Mouse (Mus musculus) inflammation-experienced regulatory T-cells (primary cell): Measurements from ENCODE around the gene Srxn1. TPM values are rescaled to one million over a fixed set of nuclear protein-coding genes. Genes with fewer than 3 reads are reported as not detected.

Source experiments
- polyA plus RNA-seq, 2 experiments: library from polyadenylated mRNA; unstranded; fragments of 100-300 nt; shearing (Covaris generic); gene quantifications; one replicate each; pipeline ENCODE4 v1.2.1; 2017

Srxn1 gene
- 1 to 10 TPM; 4.2 to 5.5 TPM for polyA plus RNA-seq

DNA sequence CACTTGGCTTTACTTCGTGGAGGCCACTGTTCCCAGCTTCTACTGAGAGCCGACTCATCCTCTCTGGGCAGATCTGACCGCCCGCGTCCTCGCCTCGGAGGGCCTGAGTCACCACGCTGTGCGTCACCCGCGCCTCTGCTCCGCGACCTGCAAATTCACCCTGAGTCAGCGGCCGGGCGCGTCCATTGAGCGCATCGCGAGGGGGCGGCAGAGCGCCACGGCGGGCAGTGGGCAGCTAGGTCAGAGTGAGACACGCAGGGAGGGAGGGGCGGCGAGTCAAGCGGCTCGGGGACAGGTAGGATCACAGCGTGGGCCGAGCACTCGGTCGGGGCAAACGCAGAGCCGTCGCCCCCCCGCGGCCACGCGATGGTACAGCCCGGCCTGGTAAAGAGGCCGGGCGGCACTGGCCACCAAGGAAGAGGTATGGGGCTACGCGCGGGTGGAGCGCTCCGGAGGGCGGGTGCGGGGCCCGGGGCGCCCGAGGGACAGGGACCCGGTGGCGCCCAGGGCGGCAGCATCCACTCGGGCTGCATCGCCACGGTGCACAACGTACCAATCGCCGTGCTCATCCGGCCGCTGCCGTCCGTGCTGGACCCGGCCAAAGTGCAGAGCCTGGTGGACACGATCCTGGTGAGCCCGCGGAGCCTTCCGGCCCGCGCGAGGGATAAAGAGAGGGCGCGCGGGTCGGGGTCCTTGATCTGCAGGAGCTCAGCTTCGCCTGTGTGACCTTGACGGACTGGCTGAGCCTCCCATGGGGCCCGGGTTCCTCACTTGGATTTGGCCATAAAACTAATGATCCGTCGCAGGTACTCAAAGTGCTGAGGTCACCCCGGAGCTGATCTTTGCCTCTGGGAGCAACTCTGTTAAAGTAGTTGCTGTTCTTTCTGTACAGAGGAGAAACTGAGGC is at the start of gene Srxn1:
Gene Srxn1, plus strand, starts transcription at position 199 of the 907 bp plus-strand sequence.

DNA sequence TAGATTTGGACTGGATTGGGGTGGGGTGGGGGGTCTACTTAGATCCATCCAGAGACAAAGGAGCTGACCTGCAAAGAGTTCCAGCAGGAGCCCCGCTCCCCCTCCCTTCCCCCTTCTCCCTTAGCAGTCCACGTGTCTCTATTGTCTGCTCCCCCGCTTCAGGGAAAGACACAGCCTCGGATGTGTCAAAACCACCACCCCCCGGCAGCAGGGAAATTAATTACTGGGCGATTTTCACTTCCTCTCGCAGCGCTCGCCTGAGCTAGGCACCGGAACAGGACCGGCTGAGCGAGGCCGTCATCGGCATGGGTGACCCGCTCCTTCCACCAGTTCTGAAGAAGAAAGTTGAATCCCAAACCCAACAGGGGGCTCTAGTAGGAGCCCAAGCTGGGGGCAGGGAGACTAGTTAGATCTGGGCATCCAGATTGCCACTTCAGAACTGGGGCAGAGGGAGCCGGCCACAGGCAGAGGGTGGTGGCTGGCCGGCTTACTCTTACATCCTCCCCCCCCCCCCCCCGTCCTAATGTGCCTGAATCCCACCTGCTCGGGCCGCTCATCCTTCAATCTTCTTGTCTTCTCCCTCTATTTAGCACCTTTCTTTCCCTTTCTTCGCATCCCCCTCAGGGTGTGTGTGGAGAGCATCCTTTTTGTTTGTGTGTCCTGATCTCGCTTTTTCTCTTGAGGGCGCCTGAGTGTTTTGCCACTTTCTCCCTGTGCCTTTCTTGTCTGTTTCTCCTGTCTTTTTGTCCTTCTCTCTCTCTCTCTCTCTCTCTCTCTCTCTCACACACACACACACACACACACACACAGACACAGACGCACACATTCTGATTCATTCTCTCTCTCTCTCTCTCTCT is 24.4 kb upstream of the Srxn1 start, which contains the start of gene Scrt2:
Gene Scrt2, plus strand, starts transcription at position 845 of the 857 bp plus-strand sequence.

DNA sequence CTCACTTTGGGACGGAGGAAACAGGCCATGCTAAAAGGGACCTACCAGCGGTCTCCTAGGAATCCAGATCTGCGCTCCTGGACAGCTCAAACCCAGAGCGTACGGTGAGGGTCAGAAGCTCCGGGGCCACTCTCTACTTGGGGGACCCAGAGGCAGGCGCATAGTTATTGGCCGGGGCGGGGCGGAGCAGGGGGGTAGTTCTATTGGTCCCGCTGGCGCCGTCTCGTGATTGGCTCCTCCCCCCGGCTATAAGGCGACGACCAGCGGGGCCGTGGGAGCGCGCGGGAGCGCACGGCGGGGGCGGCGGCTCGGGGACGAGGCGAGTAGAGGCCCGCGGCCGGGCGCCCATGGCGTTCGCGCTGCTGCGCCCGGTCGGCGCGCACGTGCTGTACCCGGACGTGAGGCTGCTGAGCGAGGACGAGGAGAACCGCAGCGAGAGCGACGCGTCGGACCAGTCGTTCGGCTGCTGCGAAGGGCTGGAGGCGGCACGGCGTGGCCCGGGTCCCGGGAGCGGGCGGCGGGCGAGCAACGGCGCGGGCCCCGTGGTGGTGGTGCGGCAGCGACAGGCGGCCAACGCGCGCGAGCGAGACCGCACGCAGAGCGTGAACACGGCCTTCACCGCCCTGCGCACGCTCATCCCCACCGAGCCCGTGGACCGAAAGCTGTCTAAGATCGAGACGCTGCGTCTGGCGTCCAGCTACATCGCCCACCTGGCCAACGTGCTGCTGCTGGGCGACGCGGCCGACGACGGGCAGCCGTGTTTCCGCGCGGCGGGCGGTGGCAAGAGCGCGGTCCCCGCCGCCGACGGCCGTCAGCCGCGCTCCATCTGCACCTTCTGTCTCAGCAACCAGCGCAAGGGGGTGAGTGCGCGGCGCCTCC is 38.2 kb downstream of the Srxn1 start, which contains the start of gene Tcf15:
Gene Tcf15, plus strand, starts transcription at position 283 of the 879 bp plus-strand sequence.

Other genes with a start within 250 kb of the Srxn1 start
- under 1 TPM; 0.19 to 0.91 TPM for gene Angpt4, start 194.3 kb upstream of the Srxn1 start, polyA plus RNA-seq
- 10 to 100 TPM; 17.5 to 30.8 TPM for gene Fam110a, start 125.3 kb upstream of the Srxn1 start, polyA plus RNA-seq
- 10 to 100 TPM; 12.6 to 22.2 TPM for gene Slc52a3, start 109.0 kb upstream of the Srxn1 start, polyA plus RNA-seq
- not detected for gene Scrt2, start 24.0 kb upstream of the Srxn1 start, polyA plus RNA-seq
- not detected for gene Tcf15, start 38.0 kb downstream of the Srxn1 start, polyA plus RNA-seq
- gene Csnk2a1, start 121.3 kb downstream of the Srxn1 start, polyA plus RNA-seq: 10 to 100 TPM; 33.2 to 35.6 TPM
- 10 to 100 TPM; 57.5 to 70.2 TPM for gene Tbc1d20, start 188.3 kb downstream of the Srxn1 start, polyA plus RNA-seq
- 100 to 1,000 TPM; 268 to 303 TPM for gene Rbck1, start 227.1 kb downstream of the Srxn1 start, polyA plus RNA-seq
- gene Trib3, start 238.5 kb downstream of the Srxn1 start, polyA plus RNA-seq: 1 to 10 TPM; 2.4 to 2.8 TPM